Mouse (Mus musculus) ES-Bruce4 (cell line): Measurements from ENCODE around the gene Il27ra. TPM values are rescaled to one million over a fixed set of nuclear protein-coding genes. Genes with fewer than 3 reads are reported as not detected.

Experiments
- H3K27ac ChIP-seq: 2 replicates; pipeline ENCODE4 v1.5.1; 2012; ENCODE audit warnings: low read length, inconsistent platforms; ENCODE audit not compliant: insufficient read depth
- H3K27me3 ChIP-seq: 2 replicates; pipeline ENCODE4 v1.6.1; 2012; ENCODE audit warnings: mild to moderate bottlenecking, low read length, inconsistent platforms; ENCODE audit not compliant: control insufficient read depth, poor library complexity, insufficient read depth, severe bottlenecking
- H3K36me3 ChIP-seq: 2 replicates; pipeline ENCODE4 v1.6.1; 2012; ENCODE audit warnings: inconsistent platforms, mild to moderate bottlenecking, low read length, moderate library complexity; ENCODE audit not compliant: control insufficient read depth, poor library complexity, insufficient read depth, severe bottlenecking
- H3K4me1 ChIP-seq: one replicate; pipeline ENCODE4 v1.8.1; 2011; ENCODE audit warnings: low read length; ENCODE audit not compliant: control insufficient read depth, insufficient read depth
- H3K4me3 ChIP-seq: 2 replicates; pipeline ENCODE4 v1.5.1; 2011; ENCODE audit warnings: low read depth, mild to moderate bottlenecking, low read length
- H3K9ac ChIP-seq: 2 replicates; pipeline ENCODE4 v1.6.1; 2012; ENCODE audit warnings: low read depth, mild to moderate bottlenecking, inconsistent platforms; ENCODE audit not compliant: poor library complexity, severe bottlenecking
- H3K9me3 ChIP-seq: replicated peaks from 2 replicates; pipeline ENCODE4 v1.6.1; 2012; ENCODE audit warnings: mild to moderate bottlenecking, low read length, inconsistent platforms; ENCODE audit not compliant: control insufficient read depth, poor library complexity, insufficient read depth, severe bottlenecking
- CTCF ChIP-seq: IDR thresholded peaks from one replicate; pipeline ENCODE4 v1.8.1; 2011; ENCODE audit warnings: low read depth, low read length
- EP300 ChIP-seq: IDR thresholded peaks from 2 replicates; pipeline ENCODE4 v1.6.1; 2011; ENCODE audit warnings: low read depth, low read length; ENCODE audit not compliant: insufficient read depth
- POLR2A ChIP-seq: IDR thresholded peaks from one replicate; pipeline ENCODE4 v1.8.1; 2011; ENCODE audit warnings: low read length; ENCODE audit not compliant: insufficient read depth
- polyA plus RNA-seq: library from polyadenylated mRNA; stranded (reverse); fragments of >200 nt; gene quantifications from 2 replicates; pipeline ENCODE4 v1.2.4, GENCODE M21; 2011; ENCODE audit warnings: low read depth; ENCODE audit not compliant: missing spikeins, insufficient read depth, insufficient read length

Gene Il27ra
- polyA plus RNA-seq, 1 experiment, result 0.61 TPM

GRCm38 (mm10) chr8:84083829-84084241 is 41.4 kb upstream of the Il27ra start:
- no peak for TF ChIP-seq POLR2A
- peak; percentile 22 for TF ChIP-seq CTCF
- H3K27ac ChIP-seq, result no peak overlapping the region
- peaks cover 2% of the 10 kb centered on the region for H3K4me1 ChIP-seq
- H3K36me3 ChIP-seq, result peaks cover 3% of the 10 kb centered on the region; the same call in 1 of the 2 replicates
- peak overlapping the region; percentile 16 for H3K9ac ChIP-seq
- H3K9me3 ChIP-seq, result no peaks in the 10 kb centered on the region
- 0 out of 2 replicates have a peak overlapping the region, but pooled peaks have one; percentile 26 for H3K4me3 ChIP-seq
- no peaks in the 10 kb centered on the region for H3K27me3 ChIP-seq

GRCm38 (mm10) chr8:84079206-84079605 is 36.8 kb upstream of the Il27ra start:
- TF ChIP-seq EP300 (no peak), CTCF (no peak), POLR2A (no peak)
- Histone ChIP-seq H3K9me3 (no peaks in the 10 kb centered on the region), H3K4me3 (no peak overlapping the region), H3K27me3 (no peaks in the 10 kb centered on the region), H3K36me3 (peaks cover 3% of the 10 kb centered on the region; the same call in 1 of the 2 replicates), H3K4me1 (peaks cover 2% of the 10 kb centered on the region), H3K9ac (no peak overlapping the region), H3K27ac (no peak overlapping the region)

- no peak overlapping the region for H3K27ac ChIP-seq
- no peaks in the 10 kb centered on the region for H3K9me3 ChIP-seq
- no peaks in the 10 kb centered on the region for H3K27me3 ChIP-seq
- no peak for TF ChIP-seq POLR2A
- TF ChIP-seq EP300, result no peak
- TF ChIP-seq CTCF, result no peak
- no peak overlapping the region for H3K4me3 ChIP-seq
- 0 out of 2 replicates have a peak, but pooled peaks cover 3% of the 10 kb centered on the region for H3K36me3 ChIP-seq
- H3K9ac ChIP-seq, result no peak overlapping the region
- peaks cover 2% of the 10 kb centered on the region for H3K4me1 ChIP-seq
Measured at GRCm38 (mm10) chr8:84076849-84077248, 34.5 kb upstream of the Il27ra start.

- H3K27ac ChIP-seq, result no peak overlapping the region
- 0 out of 2 replicates have a peak, but pooled peaks cover 3% of the 10 kb centered on the region for H3K36me3 ChIP-seq
- TF ChIP-seq EP300 (no peak), POLR2A (no peak), CTCF (no peak)
- no peak overlapping the region for H3K4me3 ChIP-seq
- peaks cover 2% of the 10 kb centered on the region for H3K4me1 ChIP-seq
- no peaks in the 10 kb centered on the region for H3K27me3 ChIP-seq
- H3K9me3 ChIP-seq, result no peaks in the 10 kb centered on the region
- H3K9ac ChIP-seq, result no peak overlapping the region
Measured at GRCm38 (mm10) chr8:84076412-84076811, 34.0 kb upstream of the Il27ra start.

GRCm38 (mm10) chr8:84073230-84073976 is 31.0 kb upstream of the Il27ra start:
- Histone ChIP-seq H3K9me3 (no peaks in the 10 kb centered on the region), H3K27ac (no peak overlapping the region), H3K4me3 (no peak overlapping the region), H3K9ac (no peak overlapping the region), H3K27me3 (no peaks in the 10 kb centered on the region), H3K4me1 (peaks cover 2% of the 10 kb centered on the region), H3K36me3 (no peaks in the 10 kb centered on the region)
- TF ChIP-seq EP300 (no peak), CTCF (no peak), POLR2A (no peak)

- no peak for TF ChIP-seq POLR2A
- no peak for TF ChIP-seq CTCF
- no peak for TF ChIP-seq EP300
- Histone ChIP-seq H3K36me3 (no peaks in the 10 kb centered on the region), H3K27me3 (no peaks in the 10 kb centered on the region), H3K4me1 (peaks cover 7% of the 10 kb centered on the region), H3K27ac (no peak overlapping the region), H3K9me3 (no peaks in the 10 kb centered on the region), H3K9ac (no peak overlapping the region), H3K4me3 (no peak overlapping the region)
Measured at GRCm38 (mm10) chr8:84072321-84072720, 29.9 kb upstream of the Il27ra start.
